Mouse (Mus musculus) gastrocnemius, postnatal 4 days (tissue): Measurements from ENCODE around the gene Hist2h2aa1. TPM values are rescaled to one million over a fixed set of nuclear protein-coding genes. Genes with fewer than 3 reads are reported as not detected.

Experiments used
- DNase-seq, 2 experiments: peaks; one replicate each; pipeline ENCODE4 v3.0.0; 2021 to 2022; ENCODE audit warnings: low spot score in 2 of 2, mixed read lengths in 2 of 2
- total RNA-seq, 2 experiments: library from RNA; stranded (reverse); gene quantifications; 2 replicates each; pipeline ENCODE4 v1.2.3; 2021

Hist2h2aa1 gene
- total RNA-seq, 2 experiments from 2014 or later, result 12.3 to 14.6 TPM

GRCm38 (mm10) chr3:96250890-96251289, 5.6 kb downstream of the Hist2h2aa1 start:
- DNase-seq, result no peak

GRCm38 (mm10) chr3:96251787-96252186, 6.5 kb downstream of the Hist2h2aa1 start:
- no peak for DNase-seq

GRCm38 (mm10) chr3:96254683-96255355, 9.5 kb downstream of the Hist2h2aa1 start:
- no peak for DNase-seq

- no peak for DNase-seq
These were observed 10.8 kb downstream of the Hist2h2aa1 start for GRCm38 (mm10) chr3:96255926-96256593.

- no peak for DNase-seq
These were observed 11.9 kb downstream of the Hist2h2aa1 start for GRCm38 (mm10) chr3:96257190-96257589.

- no peak for DNase-seq
These were observed 14.9 kb downstream of the Hist2h2aa1 start for GRCm38 (mm10) chr3:96260220-96260619.

- no peak for DNase-seq
These were observed 16.3 kb downstream of the Hist2h2aa1 start for GRCm38 (mm10) chr3:96261623-96262022.

- peak; percentile 49 to 82 for DNase-seq
These were observed 17.0 kb downstream of the Hist2h2aa1 start for GRCm38 (mm10) chr3:96262216-96262875.

GRCm38 (mm10) chr3:96262979-96263550, 17.8 kb downstream of the Hist2h2aa1 start, which contains the start of gene Hist2h4:
TSS of gene Hist2h4 (minus strand) at chr3:96263311.
- peak; percentile 83 to 92 for DNase-seq

- peak in 1 of 2 experiments; percentile 47 for DNase-seq
These were observed 18.5 kb downstream of the Hist2h2aa1 start for GRCm38 (mm10) chr3:96263558-96264403.

- no peak for DNase-seq
These were observed 19.2 kb downstream of the Hist2h2aa1 start for GRCm38 (mm10) chr3:96264404-96264949.

- no peak for DNase-seq
These were observed 20.9 kb downstream of the Hist2h2aa1 start for GRCm38 (mm10) chr3:96266132-96266710.

GRCm38 (mm10) chr3:96267541-96267940, 22.2 kb downstream of the Hist2h2aa1 start:
- DNase-seq, result no peak

- peak; percentile 58 to 78 for DNase-seq
These were observed 22.9 kb downstream of the Hist2h2aa1 start, which contains the start of gene Hist2h3b for GRCm38 (mm10) chr3:96268051-96268775. TSS of gene Hist2h3b (plus strand) at chr3:96268654.

- peak in 1 of 2 experiments; percentile 15 for DNase-seq
These were observed 23.6 kb downstream of the Hist2h2aa1 start for GRCm38 (mm10) chr3:96268776-96269378.

- peak; percentile 47 to 82 for DNase-seq
These were observed 24.5 kb downstream of the Hist2h2aa1 start, which contains the start of gene Hist2h2bb for GRCm38 (mm10) chr3:96269511-96270474. TSS of gene Hist2h2bb (plus strand) at chr3:96269752.
